Mouse (Mus musculus) liver, embryonic 13.5 days (tissue): Measurements from ENCODE around the gene 2210016L21Rik. TPM values are rescaled to one million over a fixed set of nuclear protein-coding genes. Genes with fewer than 3 reads are reported as not detected.
"Not testable (repeated sequence)": the region's sequence is repeated elsewhere in the genome, so short reads cannot be mapped to it uniquely, and the experiment has no call there.

ENCODE experiments used
- ATAC-seq: fragments of 200-750 bp; cut with Nextera tagmentation; 2 replicates; pipeline ENCODE4 v1.8.0; 2017; ENCODE audit warnings: low read depth, mild to moderate bottlenecking, moderate number of reproducible peaks, moderate library complexity
- DNase-seq: peaks from one replicate; pipeline ENCODE4 v3.0.0; 2022
- H3K27ac ChIP-seq: fragments of 300-500 bp; sonication (generic); 2 replicates; pipeline ENCODE4 v1.5.1; 2015; ENCODE audit warnings: moderate library complexity, mild to moderate bottlenecking, inconsistent platforms
- H3K27me3 ChIP-seq: fragments of 300-500 bp; sonication (generic); 2 replicates; pipeline ENCODE4 v1.6.1; 2015; ENCODE audit warnings: mild to moderate bottlenecking, inconsistent platforms
- H3K36me3 ChIP-seq: fragments of 300-500 bp; sonication (generic); 2 replicates; pipeline ENCODE4 v1.6.1; 2015; ENCODE audit warnings: mild to moderate bottlenecking, inconsistent platforms
- H3K4me1 ChIP-seq: fragments of 300-500 bp; sonication (generic); replicated peaks from 2 replicates; pipeline ENCODE4 v1.6.1; 2015; ENCODE audit warnings: inconsistent platforms
- H3K4me2 ChIP-seq: fragments of 300-500 bp; sonication (generic); 2 replicates; pipeline ENCODE4 v1.6.1; 2015; ENCODE audit warnings: inconsistent platforms, mild to moderate bottlenecking, moderate library complexity
- H3K4me3 ChIP-seq: fragments of 300-500 bp; sonication (generic); replicated peaks from 2 replicates; pipeline ENCODE4 v1.5.1; 2015; ENCODE audit warnings: mild to moderate bottlenecking, inconsistent platforms
- H3K9ac ChIP-seq: fragments of 300-500 bp; sonication (generic); 2 replicates; pipeline ENCODE4 v1.6.1; 2015; ENCODE audit warnings: mild to moderate bottlenecking, inconsistent platforms
- H3K9me3 ChIP-seq: fragments of 300-500 bp; sonication (generic); replicated peaks from 2 replicates; pipeline ENCODE4 v1.6.1; 2016; ENCODE audit warnings: inconsistent platforms
- WGBS: fragments of 180-500 bp; shearing (Covaris S2); methylation state at CpG from one replicate; pipeline ENCODE4 v1.1.7; 2015; ENCODE audit not compliant: insufficient replicate concordance; 5-methylcytosine and 5-hydroxymethylcytosine counted together
- polyA plus RNA-seq: library from polyadenylated mRNA; unstranded; fragments of >200 nt; fragmentation: Nextera tagmentation; extraction: Ambion mirVana; gene quantifications from 2 replicates; pipeline ENCODE4 v1.2.1, GENCODE M21; 2015

The 2210016L21Rik gene
- polyA plus RNA-seq, 1 experiment from 2014 or later: 22.2 TPM

DNA sequence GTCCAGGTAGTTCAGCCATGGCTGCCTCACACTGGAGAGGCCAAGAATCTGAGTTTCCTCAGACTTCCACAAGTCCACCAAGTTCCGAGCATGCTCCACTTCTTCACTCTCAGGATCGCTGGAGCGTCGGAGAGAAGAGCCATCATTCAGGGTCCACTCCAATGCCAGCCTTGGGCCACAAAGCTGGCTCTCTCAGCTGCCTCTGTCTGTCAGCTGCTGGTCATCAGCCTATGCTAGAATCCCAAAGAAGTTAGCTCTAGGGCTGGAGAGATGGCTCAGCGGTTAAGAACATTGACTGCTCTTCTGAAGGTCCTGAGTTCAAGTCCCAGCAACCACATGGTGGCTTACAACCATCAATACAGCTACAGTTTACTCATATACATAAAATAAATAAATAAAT, 24.6 kb upstream of the 2210016L21Rik start:
- H3K4me3 ChIP-seq, H3K4me2 ChIP-seq, H3K4me1 ChIP-seq, DNase-seq, H3K27ac ChIP-seq, H3K27me3 ChIP-seq, H3K9ac ChIP-seq, H3K9me3 ChIP-seq, ATAC-seq, H3K36me3 ChIP-seq: not testable (repeated sequence)
- 82% methylated on average over 5 of the region's 5 CpGs for WGBS

DNA sequence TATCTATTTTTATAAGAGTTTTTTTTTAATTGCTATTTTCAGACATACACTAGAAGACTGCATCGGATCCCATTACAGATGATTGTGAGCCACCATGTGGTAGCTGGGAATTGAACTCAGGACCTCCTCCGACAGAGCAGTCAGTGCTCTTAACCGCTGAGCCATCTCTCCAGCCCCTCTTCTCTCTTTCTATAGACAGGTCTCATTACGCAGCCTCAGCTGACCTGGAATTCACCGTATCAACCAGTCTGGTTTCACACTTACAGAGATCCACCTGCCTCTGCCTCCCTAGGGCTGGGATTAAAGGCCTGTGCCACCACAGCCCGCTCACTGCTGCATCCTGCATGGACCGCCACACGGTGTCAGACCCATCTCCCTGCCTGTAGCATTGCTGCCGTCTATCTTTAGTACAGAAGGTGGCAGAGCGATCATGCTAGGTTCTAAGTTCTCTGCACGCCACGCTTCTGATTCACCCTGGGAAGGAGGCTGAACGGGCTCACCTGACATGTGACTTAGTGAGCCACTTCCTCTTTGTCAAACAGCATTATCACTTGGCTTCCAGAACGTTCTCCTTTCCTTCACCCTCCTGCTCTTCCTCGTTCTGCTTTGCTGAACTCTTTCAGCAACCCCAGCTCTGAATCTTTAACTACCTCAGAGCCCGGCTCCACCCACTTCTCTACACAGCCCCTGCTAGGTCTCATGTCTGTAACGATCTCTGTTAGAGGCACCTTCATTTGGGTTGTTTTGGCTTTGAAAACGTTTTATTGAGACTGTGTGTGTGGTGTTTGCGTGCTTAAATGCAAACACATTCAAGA, 20.2 kb upstream of the 2210016L21Rik start:
- no peaks in the 10 kb centered on the region for H3K36me3 ChIP-seq
- peak overlapping the region; percentile 6; the same call in 1 of the 2 replicates for H3K27ac ChIP-seq
- WGBS: 34% methylated on average over 19 of the region's 19 CpGs
- no peak overlapping the region for H3K4me3 ChIP-seq
- peaks cover 19% of the 10 kb centered on the region for H3K4me1 ChIP-seq
- no peaks in the 10 kb centered on the region for H3K27me3 ChIP-seq
- peak; percentile 46 for ATAC-seq
- no peaks in the 10 kb centered on the region for H3K9me3 ChIP-seq
- H3K9ac ChIP-seq: no peak overlapping the region
- peak overlapping the region; percentile 35 for H3K4me2 ChIP-seq
- DNase-seq: peak; percentile 15

DNA sequence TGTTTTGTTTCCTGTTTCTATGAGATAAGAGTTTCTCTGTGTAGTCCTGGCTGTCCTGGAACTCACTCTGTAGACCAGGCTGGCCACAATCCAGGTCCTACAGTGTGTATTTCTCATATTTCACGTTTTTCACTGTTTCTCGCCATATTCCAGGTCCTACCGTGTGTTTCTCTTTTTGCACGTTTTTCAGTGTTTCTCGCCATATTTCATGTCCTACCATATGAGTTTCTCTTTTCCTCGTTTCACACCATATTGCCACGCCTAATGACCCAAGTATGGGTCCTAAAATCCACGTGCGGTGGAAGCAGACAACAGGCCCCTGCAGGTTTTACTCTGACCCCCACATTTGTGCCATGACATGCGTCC, 19.6 kb upstream of the 2210016L21Rik start:
- H3K4me1 ChIP-seq: peaks cover 19% of the 10 kb centered on the region
- H3K4me2 ChIP-seq: peak overlapping the region; percentile 35
- no peak overlapping the region for H3K4me3 ChIP-seq
- no peak overlapping the region for H3K9ac ChIP-seq
- DNase-seq (no peak), ATAC-seq (no peak)
- WGBS: 44% methylated on average over 10 of the region's 10 CpGs
- no peaks in the 10 kb centered on the region for H3K36me3 ChIP-seq
- no peak overlapping the region for H3K27ac ChIP-seq
- H3K9me3 ChIP-seq: no peaks in the 10 kb centered on the region
- H3K27me3 ChIP-seq: no peaks in the 10 kb centered on the region

GRCm38 (mm10) chr5:114922998-114923473, 18.9 kb upstream of the 2210016L21Rik start, which contains the start of gene Oasl1:
TSS of gene Oasl1 (plus strand) at chr5:114923240.
- Histone ChIP-seq H3K4me2 (peak within 1 kb of the TSS; percentile 37), H3K9me3 (no peaks in the 10 kb centered on the region), H3K27ac (no peak within 1 kb of the TSS), H3K9ac (0 out of 2 replicates have a peak within 1 kb of the TSS, but pooled peaks have one; percentile 5), H3K27me3 (no peaks in the 10 kb centered on the region), H3K36me3 (no peaks in the 10 kb centered on the region), H3K4me3 (peak within 1 kb of the TSS; percentile 28), H3K4me1 (peaks cover 19% of the 10 kb centered on the region)
- DNase-seq: no peak
- 0 out of 2 replicates have a peak, but pooled peaks have one; percentile 24 for ATAC-seq
- 46% methylated on average over 15 of the region's 15 CpGs for whole genome bisulfite sequencing

DNA sequence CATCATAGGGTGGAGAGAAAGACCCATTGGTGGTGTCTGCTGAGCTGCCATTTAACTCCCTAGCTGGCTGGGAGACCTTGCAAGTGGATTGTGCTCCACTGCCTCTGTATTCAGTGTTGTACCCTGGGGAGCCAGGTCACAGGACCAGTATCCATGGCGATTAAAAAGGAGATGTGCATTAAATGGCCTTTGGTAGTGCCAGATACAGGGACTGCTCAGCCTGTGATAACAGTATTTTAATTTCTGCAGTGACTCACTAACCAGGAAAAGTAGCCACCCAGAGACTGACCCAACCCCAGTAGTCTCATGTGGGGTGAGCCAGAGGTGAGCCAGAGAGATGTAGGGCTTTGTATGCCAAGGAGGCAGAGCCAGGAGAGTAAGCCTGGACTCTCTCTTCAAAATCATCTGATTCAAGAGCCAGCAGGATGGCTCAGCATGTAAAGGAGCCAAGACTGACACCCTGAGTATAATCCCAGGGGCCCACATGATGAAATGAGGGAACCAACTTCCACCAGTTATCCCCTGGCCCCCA, 15.7 kb upstream of the 2210016L21Rik start:
- no peak overlapping the region for H3K27ac ChIP-seq
- H3K4me2 ChIP-seq: no peak overlapping the region
- WGBS: 62% methylated on average over 1 of the region's 1 CpGs
- ATAC-seq: no peak
- H3K9ac ChIP-seq: no peak overlapping the region
- H3K27me3 ChIP-seq: no peaks in the 10 kb centered on the region
- H3K9me3 ChIP-seq: no peaks in the 10 kb centered on the region
- H3K4me3 ChIP-seq: no peak overlapping the region
- H3K4me1 ChIP-seq: peaks cover 19% of the 10 kb centered on the region
- H3K36me3 ChIP-seq: no peaks in the 10 kb centered on the region
- no peak for DNase-seq

- Histone ChIP-seq H3K36me3 (no peaks in the 10 kb centered on the region), H3K4me3 (no peak overlapping the region), H3K27ac (no peak overlapping the region), H3K4me1 (peaks cover 15% of the 10 kb centered on the region), H3K27me3 (no peaks in the 10 kb centered on the region), H3K4me2 (no peak overlapping the region), H3K9me3 (no peaks in the 10 kb centered on the region), H3K9ac (no peak overlapping the region)
- WGBS: 73% methylated on average over 9 of the region's 9 CpGs
- no peak for ATAC-seq
- no peak for DNase-seq
Measured at GRCm38 (mm10) chr5:114926753-114927152, 15.2 kb upstream of the 2210016L21Rik start.

DNA sequence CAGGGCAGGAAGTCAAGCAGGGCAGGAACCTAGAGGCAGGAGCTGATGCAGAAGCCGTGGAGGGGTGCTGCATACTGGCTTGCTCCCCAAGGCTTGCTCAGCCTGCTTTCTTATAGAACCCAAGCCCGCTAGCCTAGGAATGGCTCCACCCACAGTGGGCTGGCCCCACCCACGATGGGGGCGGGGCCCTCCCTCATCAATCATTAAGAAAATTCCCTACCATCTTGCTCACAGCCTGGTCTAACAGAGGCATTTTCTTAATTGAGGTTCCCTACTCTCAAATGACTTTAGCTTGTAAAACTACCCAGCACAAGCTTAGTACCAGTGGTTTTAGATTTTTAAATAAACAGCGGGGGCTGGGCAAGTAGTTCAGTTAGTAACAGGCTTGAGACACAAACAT, 10.3 kb upstream of the 2210016L21Rik start:
- no peak for ATAC-seq
- H3K27me3 ChIP-seq: no peaks in the 10 kb centered on the region
- 46% methylated on average over 5 of the region's 5 CpGs for WGBS

DNA sequence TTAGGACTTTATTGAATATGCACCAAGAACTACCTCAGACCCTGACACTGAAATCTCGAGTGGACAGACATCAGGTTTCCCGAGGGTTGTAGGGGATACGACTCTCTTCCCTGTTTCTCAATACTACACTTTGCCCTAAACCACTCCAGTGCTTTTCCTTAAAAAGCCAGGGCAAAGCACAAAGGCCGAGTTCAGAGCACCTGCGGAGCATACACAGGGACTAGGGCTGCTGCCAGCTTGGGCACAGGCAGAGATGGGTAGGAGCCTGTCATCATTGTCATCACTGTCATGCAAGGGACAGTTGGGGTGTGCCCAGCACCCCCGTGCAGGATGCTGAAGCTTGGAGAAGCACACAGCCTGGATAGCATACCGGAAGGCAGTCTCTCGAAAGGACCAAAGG, 8.8 kb upstream of the 2210016L21Rik start:
- H3K4me2 ChIP-seq: no peak overlapping the region
- H3K4me1 ChIP-seq: no peaks in the 10 kb centered on the region
- no peak overlapping the region for H3K9ac ChIP-seq
- H3K27me3 ChIP-seq: no peaks in the 10 kb centered on the region
- no peaks in the 10 kb centered on the region for H3K36me3 ChIP-seq
- no peak overlapping the region for H3K27ac ChIP-seq
- ATAC-seq (no peak), DNase-seq (no peak)
- 64% methylated on average over 8 of the region's 8 CpGs for WGBS
- no peak overlapping the region for H3K4me3 ChIP-seq
- H3K9me3 ChIP-seq: no peaks in the 10 kb centered on the region

More for the DNA sequence above, 10.3 kb upstream of the 2210016L21Rik start:
- Histone ChIP-seq H3K4me3 (no peak overlapping the region), H3K36me3 (no peaks in the 10 kb centered on the region), H3K4me2 (no peak overlapping the region), H3K4me1 (no peaks in the 10 kb centered on the region), H3K27ac (no peak overlapping the region), H3K9me3 (no peaks in the 10 kb centered on the region), H3K9ac (no peak overlapping the region)
- no peak for DNase-seq

DNA sequence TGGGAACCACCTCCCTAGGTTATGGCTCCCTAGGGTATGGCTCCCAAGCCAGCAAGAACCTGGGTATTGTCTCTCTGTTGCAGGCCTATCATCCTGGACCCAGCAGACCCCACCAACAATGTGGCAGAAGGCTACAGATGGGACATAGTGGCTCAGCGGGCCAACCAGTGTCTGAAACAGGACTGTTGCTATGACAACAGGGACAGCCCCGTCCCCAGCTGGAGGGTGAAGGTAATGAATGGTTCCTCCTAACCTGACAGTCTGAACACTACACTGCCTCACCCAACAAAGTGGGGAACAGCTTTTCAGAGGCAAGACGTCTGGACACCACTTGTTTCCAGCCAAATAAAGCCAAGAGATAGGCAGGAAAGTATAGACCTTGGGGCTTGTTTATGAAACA, 6.1 kb upstream of the 2210016L21Rik start:
- no peaks in the 10 kb centered on the region for H3K9me3 ChIP-seq
- ATAC-seq: no peak
- WGBS: 30% methylated on average over 3 of the region's 3 CpGs

DNA sequence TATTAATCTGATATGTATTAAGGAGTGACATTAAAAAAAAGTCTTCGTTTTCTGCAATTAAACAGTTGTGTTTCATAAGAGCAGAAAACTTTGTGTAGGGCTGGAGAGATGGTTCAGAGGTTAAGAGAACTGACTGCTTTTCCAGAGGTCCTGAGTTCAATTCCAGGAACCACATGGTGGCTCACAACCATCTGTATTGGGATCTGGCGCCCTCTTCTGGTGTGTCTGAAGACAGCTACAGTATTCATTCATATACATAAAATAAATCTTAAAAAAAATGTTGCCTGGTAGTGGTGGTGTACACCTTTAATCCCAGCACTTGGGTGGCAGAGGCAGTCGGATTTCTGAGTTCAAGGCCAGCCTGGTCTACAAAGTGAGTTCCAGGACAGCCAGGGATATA, 820 bp upstream of the 2210016L21Rik start:
- Histone ChIP-seq H3K4me2 (peak overlapping the region; percentile 85), H3K4me3 (peak overlapping the region; percentile 87; the same call in 1 of the 2 replicates), H3K4me1 (peaks cover 11% of the 10 kb centered on the region)
- 42% methylated on average over 3 of the region's 3 CpGs for WGBS
- ATAC-seq, H3K27me3 ChIP-seq, H3K9ac ChIP-seq, DNase-seq, H3K9me3 ChIP-seq, H3K36me3 ChIP-seq, H3K27ac ChIP-seq: not testable (repeated sequence)

More for the DNA sequence above, 6.1 kb upstream of the 2210016L21Rik start:
- Histone ChIP-seq H3K4me2 (no peak overlapping the region), H3K36me3 (no peaks in the 10 kb centered on the region), H3K27ac (no peak overlapping the region), H3K4me3 (no peak overlapping the region), H3K27me3 (no peaks in the 10 kb centered on the region), H3K9ac (no peak overlapping the region), H3K4me1 (no peaks in the 10 kb centered on the region)
- no peak for DNase-seq

DNA sequence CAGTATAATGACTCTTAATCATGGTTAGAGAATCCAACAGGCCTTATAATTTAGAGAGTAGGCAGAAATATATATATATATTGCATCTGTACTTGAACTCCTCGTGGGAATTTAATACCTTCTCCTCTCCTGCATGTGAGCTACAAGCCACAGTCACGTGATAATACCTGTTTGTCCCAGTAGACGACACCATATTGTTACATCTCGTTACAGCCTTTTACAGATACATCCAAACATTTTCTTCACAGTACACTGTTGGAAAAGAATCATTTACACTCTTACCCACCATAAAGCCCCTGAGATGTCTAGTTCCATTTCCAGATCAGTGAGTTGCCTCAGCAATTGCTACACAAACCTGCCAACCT, 790 bp downstream of the 2210016L21Rik start:
- no peak for ATAC-seq
- DNase-seq: no peak
- peaks cover 11% of the 10 kb centered on the region for H3K4me1 ChIP-seq
- peak overlapping the region; percentile 87 for H3K4me3 ChIP-seq
- no peaks in the 10 kb centered on the region for H3K9me3 ChIP-seq
- H3K9ac ChIP-seq: peak overlapping the region; percentile 91
- no peaks in the 10 kb centered on the region for H3K27me3 ChIP-seq
- H3K27ac ChIP-seq: peak overlapping the region; percentile 80
- H3K4me2 ChIP-seq: peak overlapping the region; percentile 85
- 39% methylated on average over 4 of the region's 4 CpGs for WGBS
- H3K36me3 ChIP-seq: peaks cover 23% of the 10 kb centered on the region
